Mouse (Mus musculus) myocyte (in vitro differentiated cells): ENCODE data around the gene Mb21d2.

Experiments used
- E2F4 ChIP-seq: IDR thresholded peaks from one replicate; pipeline ENCODE4 v1.6.1; 2011; ENCODE audit warnings: mild to moderate bottlenecking, control low read depth, moderate library complexity; ENCODE audit not compliant: insufficient read depth
- MYOG ChIP-seq, 3 experiments: IDR thresholded peaks; one replicate each; pipeline ENCODE4 v1.6.1; 2011; ENCODE audit warnings: control low read depth in 2 of 3, low read depth in 2 of 3, mild to moderate bottlenecking in 2 of 3; ENCODE audit not compliant: insufficient read length in 2 of 3, control insufficient read depth in 1 of 3, insufficient read depth in 1 of 3
- SRF ChIP-seq: IDR thresholded peaks from one replicate; pipeline ENCODE4 v1.6.1; 2011; ENCODE audit warnings: low read depth; ENCODE audit not compliant: control insufficient read depth, insufficient read length

GRCm38 (mm10) chr16:28846123-28846522 lies 83.3 kb downstream of the Mb21d2 start:
- TF ChIP-seq SRF (no peak), E2F4 (no peak), MYOG (IDR thresholded peaks at IDR 0.05; ENCODE audit: control insufficient read depth in 1 of 3, insufficient read depth in 1 of 3, insufficient read length in 2 of 3, low read depth in 2 of 3) (no peak)
